Mouse (Mus musculus) thymus, adult 18-20 months (tissue): ENCODE measurements at regions not wholly inside any gene's neighbourhood (a gene's known extent, or its start where the extent isn't known, plus 50 kb on each side); places are given as distances from the start of the nearest gene placed in this dataset.

Experiments
- DNase-seq, 2 experiments: peaks; one replicate each; pipeline ENCODE4 v3.0.0; 2022; ENCODE audit warnings: mixed read lengths in 2 of 2

- no peak for DNase-seq
Measured at GRCm38 (mm10) chr7:129772540-129773331, 181.1 kb downstream of the Wdr11 start.

GRCm38 (mm10) chr7:129774261-129774861 lies 182.7 kb downstream of the Wdr11 start:
- DNase-seq, result peak; percentile 44 to 56

- DNase-seq, result no peak
Measured at GRCm38 (mm10) chr7:129775189-129775588, 183.5 kb downstream of the Wdr11 start.

DNA sequence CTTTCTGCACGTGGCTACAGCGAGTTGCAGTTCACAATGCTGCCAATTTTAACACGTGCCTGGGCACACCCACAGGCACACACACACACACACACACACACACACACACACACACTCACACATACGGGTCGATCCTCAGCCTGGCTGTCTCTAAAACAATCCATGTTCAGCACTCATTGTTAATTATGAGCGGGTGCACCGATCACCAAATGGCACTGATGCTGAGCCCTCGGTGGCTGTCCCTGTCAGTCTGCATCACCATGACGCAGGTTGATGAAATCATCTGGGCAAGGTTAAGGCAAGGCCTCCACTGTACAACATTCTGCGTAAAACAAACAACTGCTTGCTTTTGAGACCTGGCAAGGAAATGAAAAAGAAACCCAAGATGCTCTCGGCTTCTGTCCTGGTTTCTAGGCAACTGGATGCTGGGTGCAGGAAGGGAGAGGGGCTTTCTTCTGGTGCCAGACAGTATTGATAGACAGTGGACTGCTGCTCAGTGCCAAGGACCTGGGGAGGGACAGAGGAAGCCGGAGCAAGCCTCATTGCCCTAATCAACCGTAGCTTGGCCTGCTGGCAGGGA lies 187.3 kb downstream of the Wdr11 start:
- DNase-seq, result no peak

DNA sequence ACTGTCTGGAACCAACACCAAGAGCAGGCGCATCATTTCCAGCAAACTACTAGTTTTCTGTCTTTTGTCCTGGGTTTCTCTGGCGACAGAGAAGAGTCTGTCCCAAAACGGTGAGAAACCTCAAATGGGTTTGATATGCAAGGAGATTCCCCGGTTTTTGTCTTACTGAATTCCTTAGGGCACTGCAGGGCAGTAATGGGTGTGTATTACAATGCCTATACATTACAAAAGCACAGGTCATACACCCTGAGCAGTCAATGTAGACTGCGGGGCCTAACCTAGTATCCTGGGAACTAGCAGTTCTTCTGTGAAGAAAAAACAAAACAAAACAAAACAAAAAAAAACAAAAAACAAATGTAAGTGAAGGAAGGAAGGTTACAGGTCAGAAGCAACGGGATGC lies 188.3 kb downstream of the Wdr11 start:
- DNase-seq, result no peak

GRCm38 (mm10) chr7:129781756-129782155 lies 190.1 kb downstream of the Wdr11 start:
- no peak for DNase-seq

DNA sequence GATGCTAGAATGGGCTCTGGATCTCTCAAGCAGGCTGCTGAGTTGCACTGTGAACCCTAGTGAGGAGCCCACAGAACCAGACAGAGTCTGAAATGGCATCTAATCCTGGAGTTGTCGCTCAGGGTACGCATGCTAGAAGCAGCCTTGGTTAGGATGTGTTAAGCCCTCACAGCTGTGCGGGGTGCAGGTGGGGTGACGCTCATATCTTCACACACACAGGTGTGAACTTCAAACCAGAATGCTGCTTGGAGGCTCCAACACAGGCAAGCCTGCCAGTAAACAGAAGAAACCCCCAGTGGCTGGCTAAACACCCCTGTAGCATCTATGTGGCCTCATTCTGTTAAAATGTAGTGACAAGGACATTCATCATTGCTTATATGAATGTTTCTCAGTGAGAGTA lies 193.3 kb downstream of the Wdr11 start:
- DNase-seq, result peak; percentile 50 to 70

GRCm38 (mm10) chr7:129787011-129787410 lies 195.3 kb downstream of the Wdr11 start:
- no peak for DNase-seq

DNA sequence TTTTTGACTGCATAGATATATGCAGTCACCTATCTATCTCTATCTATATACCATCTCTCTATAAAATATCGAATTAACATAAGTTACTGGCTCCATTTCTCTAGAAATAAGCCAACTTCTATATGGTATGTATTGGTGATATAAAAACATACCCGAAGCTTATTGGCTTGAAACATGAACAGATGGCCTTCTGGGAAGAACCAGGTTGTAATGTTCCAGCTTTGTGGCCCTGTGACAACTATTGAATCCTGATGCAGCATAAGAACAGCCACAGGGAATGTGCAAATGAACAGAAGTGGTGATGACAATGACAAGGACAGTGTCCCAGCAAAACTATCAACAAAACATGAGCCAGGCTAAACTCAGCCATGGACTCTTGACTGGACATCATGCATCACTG lies 196.1 kb downstream of the Wdr11 start:
- no peak for DNase-seq

- no peak for DNase-seq
Measured at GRCm38 (mm10) chr7:129789461-129789860, 197.8 kb downstream of the Wdr11 start.

DNA sequence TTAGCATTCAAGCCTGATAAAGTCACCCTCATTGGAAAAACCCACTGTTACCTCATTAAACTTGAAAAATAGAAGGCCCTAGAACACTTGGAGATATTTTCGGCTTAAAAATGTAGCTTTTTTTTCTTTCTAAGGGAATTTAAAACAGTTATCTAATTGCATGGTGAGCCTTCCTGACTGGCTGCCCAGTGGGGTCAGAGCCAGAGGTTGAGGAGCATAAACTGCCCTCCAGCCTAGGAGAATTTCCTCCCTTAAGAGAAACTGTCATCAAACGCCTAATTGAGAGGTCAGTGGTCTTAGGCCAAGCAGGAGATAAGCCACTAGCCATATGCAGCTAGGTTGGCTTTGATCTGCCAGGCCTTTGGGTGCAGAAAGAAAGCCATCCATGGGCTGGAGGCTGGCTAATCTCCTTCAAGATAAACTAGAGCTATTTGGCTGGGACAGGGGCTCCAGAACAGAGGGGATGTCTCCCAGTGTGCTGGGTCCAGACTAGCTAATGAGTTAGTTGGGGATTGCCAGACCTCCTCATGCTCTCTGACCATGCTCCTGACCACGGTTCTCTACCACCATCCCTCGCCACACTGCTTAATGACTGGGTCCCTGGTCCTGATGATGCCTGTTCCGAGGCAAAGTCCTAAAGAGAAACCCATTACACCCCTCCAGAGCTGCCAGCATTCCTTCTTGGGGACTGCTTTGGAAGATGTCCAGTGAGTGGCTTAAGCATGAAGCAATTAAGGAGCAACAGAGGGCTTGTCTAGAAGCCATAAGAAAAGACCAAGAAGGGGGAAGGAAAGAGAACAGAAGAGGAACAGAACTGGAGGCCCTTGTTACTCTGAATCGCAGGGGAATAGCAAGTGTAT lies 199.2 kb downstream of the Wdr11 start:
- DNase-seq, result no peak

- no peak for DNase-seq
Measured at GRCm38 (mm10) chr7:129791450-129791820, 199.8 kb downstream of the Wdr11 start.

DNA sequence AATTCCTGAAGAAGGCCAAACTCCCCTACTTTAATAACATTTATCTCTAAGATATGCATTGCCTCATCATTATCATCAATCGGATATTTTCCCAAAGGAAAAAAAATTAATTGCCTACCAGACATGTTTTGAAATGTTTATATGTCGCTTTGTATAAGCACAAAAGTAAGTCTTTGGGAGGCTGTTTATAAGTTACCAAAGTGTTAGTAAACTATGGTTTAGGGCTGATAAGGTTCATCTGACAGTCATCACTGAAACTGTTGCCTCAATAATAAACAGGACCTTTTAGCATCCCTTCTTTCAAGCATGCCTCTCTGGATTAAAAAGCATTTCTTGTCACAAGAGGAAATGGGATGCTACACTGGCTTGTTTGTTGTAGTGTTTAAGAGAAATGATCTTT lies 202.1 kb downstream of the Wdr11 start:
- DNase-seq, result no peak

- no peak for DNase-seq
Measured at GRCm38 (mm10) chr7:129794276-129794675, 202.6 kb downstream of the Wdr11 start.

DNA sequence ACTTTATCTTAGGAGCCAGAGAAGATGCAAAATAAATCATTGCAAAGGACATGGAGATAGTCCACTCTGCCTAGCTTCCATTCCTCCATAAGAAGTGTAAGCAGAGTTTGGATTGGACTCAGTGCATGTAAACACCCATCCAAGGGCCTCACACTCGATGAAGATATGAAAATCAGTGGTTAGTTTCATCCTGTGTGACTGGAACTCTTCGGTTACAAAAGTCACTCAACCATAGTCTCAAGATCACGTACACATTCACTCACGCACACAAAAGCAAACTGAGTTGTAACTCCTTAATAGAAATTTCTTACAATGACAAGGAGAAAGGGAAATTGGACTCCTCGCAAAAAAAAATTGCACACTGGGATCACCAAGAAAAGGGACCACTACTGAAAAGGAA lies 206.9 kb downstream of the Wdr11 start:
- no peak for DNase-seq

DNA sequence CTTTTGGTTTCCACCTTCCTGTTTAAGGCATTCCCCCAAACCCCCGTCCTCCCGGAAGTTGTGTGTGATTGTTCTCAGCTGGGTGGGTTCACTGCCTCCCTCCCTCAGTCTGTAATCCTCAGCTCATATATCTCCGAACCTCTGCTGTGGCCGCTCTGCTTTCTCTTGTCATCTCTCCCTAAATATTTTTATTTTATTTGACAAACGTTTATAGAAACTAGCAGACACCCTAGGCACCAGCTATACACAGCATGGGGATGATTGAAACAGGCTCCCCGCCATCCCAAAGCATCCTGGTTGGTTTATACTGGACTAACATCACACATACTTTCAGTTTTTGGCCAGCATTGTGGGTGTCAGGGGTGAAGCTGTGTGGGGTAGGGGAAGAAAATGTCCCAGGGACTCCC lies 208.8 kb downstream of the Wdr11 start:
- peak in 1 of 2 experiments; percentile 44 for DNase-seq

GRCm38 (mm10) chr7:129801431-129801847 lies 209.8 kb downstream of the Wdr11 start:
- no peak for DNase-seq

- DNase-seq, result no peak
Measured at GRCm38 (mm10) chr7:129802168-129802567, 210.5 kb downstream of the Wdr11 start.

DNA sequence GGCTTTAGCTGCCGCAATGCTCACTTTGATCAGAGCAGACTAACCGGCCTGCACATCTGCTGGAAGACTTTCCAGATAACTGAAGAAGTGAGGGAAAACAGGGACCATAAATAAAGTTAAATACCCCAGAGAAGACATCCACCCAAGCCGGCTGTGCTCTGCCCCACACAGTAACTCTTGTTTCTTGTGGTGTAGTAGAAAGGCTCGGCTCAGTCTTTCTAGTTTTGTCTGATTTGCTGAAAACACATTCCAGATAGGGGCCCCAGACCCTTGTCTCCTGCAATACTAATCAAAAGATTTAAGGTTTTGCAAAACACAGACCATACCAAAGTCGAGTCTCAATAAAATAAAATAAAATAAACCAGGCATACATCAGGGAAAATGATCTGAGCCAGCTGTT lies 213.7 kb downstream of the Wdr11 start:
- no peak for DNase-seq

DNA sequence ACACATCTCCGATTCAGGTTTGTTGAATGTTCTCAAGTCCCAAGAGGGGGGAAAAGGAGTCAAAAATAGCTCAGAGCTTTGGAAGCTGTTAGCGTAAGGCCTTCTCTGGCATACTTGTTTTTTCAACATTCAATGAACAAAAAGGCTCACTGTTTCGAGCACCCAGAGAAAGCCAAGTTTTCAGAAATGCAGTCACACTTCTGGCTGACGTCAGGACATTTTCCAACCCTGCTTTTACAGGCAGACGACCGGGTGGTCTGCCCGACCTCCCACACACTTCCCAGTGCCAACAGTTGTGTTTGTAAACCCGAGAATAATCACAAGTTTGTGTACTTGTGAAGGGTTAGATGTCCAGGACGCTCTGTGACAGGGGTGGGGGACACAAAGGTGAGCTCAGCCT lies 218.5 kb downstream of the Wdr11 start:
- no peak for DNase-seq

GRCm38 (mm10) chr7:129810565-129810964 lies 218.9 kb downstream of the Wdr11 start:
- DNase-seq, result no peak

DNA sequence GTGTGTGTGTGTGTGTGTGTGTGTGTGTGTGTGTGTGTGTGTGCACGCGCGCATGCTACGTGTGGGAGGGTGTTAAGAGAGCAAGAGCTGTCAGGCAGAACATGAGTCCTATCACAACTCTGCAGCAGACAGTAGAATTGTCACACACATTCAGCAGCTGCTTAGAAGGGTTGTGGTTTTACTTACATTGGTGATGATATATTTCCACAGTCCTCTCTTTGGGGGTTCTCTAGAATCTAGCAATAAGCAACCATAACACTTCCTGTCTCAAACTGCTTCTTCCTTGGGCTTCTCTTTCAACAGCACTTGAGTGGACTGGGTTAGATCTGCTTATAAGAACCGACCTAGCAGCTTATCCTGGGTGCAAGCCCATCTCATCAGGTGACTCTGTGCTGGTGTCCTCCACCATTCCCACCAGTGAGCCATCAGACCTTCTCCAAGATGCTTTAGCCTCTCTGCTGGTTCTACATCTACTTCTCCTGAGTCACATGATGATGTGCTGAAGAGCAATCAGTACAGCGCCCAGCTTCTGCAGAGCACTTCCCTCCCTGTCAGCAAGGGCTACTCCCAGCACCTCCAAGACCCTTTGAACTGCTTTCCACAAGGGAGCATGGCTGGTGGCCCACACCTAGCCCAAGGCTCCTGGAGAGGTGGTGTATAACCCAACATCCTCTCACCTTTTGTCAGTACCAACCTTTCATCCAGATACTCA lies 222.6 kb downstream of the Wdr11 start:
- DNase-seq, result peak in 1 of 2 experiments; percentile 15

GRCm38 (mm10) chr7:129818833-129819232 lies 227.2 kb downstream of the Wdr11 start:
- DNase-seq, result no peak
